Mouse (Mus musculus): Measurements from ENCODE around the gene Zfp287. TPM values are rescaled to one million over a fixed set of nuclear protein-coding genes. Genes with fewer than 3 reads are reported as not detected.
"Not testable (repeated sequence)": the region's sequence is repeated elsewhere in the genome, so short reads cannot be mapped to it uniquely, and the experiment has no call there.

Zfp287 gene
- total RNA-seq (2021), result 10 to 100 TPM; 15.5 to 19.2 TPM

DNA sequence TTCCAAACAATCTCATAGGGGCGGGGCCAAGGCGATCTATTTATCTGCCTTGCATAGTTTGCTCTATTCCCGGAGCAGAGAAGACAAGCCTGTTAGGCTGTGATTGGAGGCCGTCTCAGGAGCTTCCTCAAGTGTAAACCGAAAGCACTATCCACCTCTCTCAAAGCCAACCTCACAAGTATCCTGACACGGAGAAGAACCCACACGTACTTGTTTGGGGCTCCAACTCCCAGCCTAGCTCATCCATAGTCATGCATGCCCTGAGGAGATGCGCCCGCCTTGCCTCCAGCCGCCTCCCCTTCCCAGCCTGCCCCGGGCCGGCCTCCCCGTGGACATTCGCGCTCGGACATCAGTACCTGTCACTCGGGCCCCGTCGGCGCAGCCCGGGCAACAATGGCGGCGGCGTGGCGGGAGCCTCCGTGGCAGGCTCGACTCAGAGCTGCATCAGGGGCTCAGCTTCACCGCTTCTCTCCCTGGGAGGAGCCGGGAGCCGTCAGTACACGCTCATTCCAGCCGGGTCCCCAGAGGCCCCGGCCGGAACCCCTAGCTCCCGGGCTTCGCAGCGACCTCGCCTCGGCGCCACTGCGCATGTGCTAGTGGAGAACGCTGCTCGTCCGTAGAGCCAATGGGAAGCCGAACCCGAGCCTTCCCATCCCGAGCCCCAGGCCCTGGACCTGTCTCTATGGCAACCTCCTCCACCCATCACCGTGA, at the start of gene Zfp287:
Zfp287 (minus strand) TSS at position 595 of the 711 bp plus-strand sequence.
- DNase-seq (ENCODE audit: extremely low spot score in 1 of 2, low spot score in 1 of 2), result peak; percentile 86

GRCm38 (mm10) chr11:62776510-62776909, 44.8 kb upstream of the Zfp287 start:
- no peak for DNase-seq (ENCODE audit: extremely low spot score in 1 of 2, low spot score in 1 of 2)

- DNase-seq (ENCODE audit: extremely low spot score in 1 of 2, low spot score in 1 of 2), result no peak
Measured at GRCm38 (mm10) chr11:62760755-62761457, 29.2 kb upstream of the Zfp287 start.

DNA sequence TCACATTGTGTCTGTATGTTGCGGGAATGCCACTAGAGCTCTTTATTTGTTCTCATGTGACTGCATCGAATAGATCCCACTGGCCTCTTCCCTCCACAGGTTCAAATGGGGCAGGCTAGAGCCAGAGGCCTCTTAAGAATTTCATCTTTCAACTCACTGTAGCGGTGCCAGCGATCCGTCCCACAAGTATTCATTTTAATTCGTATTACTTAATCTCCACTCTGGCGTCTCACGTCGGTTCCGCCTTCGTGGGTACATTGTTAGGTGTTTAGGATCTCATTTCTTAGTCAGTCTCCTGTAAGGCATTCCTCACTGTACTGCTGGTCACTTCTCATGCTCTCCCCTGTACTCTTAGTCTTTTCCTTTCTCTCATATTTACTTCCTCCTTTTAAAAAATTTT, 26.8 kb upstream of the Zfp287 start:
- no peak for DNase-seq (ENCODE audit: extremely low spot score in 1 of 2, low spot score in 1 of 2)

GRCm38 (mm10) chr11:62757906-62758305, 26.2 kb upstream of the Zfp287 start:
- no peak for DNase-seq (ENCODE audit: extremely low spot score in 1 of 2, low spot score in 1 of 2)

GRCm38 (mm10) chr11:62757143-62757507, 25.4 kb upstream of the Zfp287 start:
- DNase-seq (ENCODE audit: extremely low spot score in 1 of 2, low spot score in 1 of 2), result no peak

DNA sequence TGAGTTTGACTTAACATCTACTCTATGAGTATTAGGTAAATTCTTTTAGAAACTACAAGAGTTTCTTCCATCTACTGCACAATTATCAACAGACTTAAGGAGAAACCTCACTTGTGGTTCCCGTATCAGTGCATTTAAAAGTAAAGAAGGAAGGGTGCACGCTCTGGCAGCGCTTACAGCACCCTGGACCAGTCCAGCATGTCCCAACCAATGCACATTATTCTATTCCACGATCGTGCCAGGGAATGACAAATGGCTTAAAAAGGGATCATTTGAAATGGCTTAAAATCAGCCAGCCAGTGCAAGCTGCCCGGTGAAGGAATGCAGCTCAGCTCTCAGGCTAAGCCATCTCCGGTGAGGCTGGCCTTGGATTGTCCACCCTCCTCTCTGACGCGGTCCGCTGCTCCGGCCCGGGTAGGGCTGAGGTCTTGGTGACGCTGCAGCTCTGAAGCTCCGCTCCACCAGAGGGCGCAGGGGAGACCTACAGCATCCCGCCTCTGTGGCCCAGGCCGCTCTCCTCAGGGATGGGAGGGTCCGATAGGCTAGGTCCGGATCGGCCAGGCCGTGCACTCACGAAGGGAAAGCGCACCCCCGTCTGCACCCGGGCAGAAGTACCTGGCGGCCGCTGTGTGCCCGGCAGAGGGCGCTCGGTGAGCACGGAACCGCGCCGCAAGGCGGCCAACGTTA, 24.9 kb upstream of the Zfp287 start:
- DNase-seq (ENCODE audit: extremely low spot score in 1 of 2, low spot score in 1 of 2), result peak; percentile 86 to 91

- DNase-seq (ENCODE audit: extremely low spot score in 1 of 2, low spot score in 1 of 2), result no peak
Measured at GRCm38 (mm10) chr11:62752780-62753179, 21.1 kb upstream of the Zfp287 start, which contains the start of gene Gm10428. TSS of gene Gm10428 (plus strand) at chr11:62753100.

- no peak for DNase-seq (ENCODE audit: extremely low spot score in 1 of 2, low spot score in 1 of 2)
Measured at GRCm38 (mm10) chr11:62752191-62752590, 20.5 kb upstream of the Zfp287 start.

GRCm38 (mm10) chr11:62749445-62749844, 17.7 kb upstream of the Zfp287 start:
- DNase-seq (ENCODE audit: extremely low spot score in 1 of 2, low spot score in 1 of 2), result not testable (repeated sequence)

- DNase-seq (ENCODE audit: extremely low spot score in 1 of 2, low spot score in 1 of 2), result no peak
Measured at GRCm38 (mm10) chr11:62748062-62748461, 16.4 kb upstream of the Zfp287 start.

- DNase-seq (ENCODE audit: extremely low spot score in 1 of 2, low spot score in 1 of 2), result no peak
Measured at GRCm38 (mm10) chr11:62747227-62747626, 15.5 kb upstream of the Zfp287 start.

DNA sequence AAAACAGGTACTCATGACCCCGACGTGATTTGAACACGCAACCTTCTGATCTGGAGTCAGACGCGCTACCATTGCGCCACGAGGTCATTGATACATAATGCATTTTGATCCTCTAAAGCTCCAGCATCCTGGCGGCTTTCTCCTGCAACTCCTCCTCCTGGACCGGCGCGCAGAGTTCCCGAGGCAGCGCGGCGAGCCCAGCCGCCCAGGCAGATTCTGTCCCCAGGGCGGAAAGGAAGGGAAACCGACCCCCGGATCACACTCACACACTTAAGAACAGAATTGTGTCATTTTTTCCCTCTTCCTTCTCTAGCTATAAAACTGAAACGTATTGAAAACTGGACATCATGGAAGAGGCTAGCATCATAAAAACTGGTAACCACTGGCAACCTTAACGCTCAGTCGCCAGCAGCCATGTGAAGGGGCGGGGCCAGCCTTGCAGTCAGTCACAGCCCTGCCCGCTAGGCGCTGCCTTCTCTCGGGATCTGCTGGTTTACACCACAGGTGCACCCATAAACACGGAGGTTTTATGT, 14.4 kb upstream of the Zfp287 start:
- peak; percentile 36 to 63 for DNase-seq (ENCODE audit: extremely low spot score in 1 of 2, low spot score in 1 of 2)

DNA sequence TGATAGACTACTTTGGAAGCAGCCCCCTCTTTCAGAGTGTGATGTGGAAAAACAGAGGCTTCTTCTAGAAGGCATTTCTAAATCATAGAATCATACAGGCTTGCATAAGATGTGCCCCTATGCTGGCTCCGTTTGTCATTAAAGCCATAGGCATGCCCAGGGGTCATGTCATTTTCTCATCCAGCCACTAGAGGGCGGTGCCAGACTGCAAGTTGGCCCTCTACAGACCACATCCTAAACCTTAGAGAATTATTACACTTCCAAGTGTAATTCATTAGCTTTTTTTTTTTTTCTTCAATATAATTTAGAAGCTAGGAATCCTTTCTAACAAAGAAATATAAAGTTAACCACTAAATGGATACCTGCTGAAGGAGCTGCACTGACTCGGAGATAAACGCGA, 12.4 kb upstream of the Zfp287 start:
- DNase-seq (ENCODE audit: extremely low spot score in 1 of 2, low spot score in 1 of 2), result peak; percentile 36 to 75

GRCm38 (mm10) chr11:62742261-62742957, 10.7 kb upstream of the Zfp287 start:
- no peak for DNase-seq (ENCODE audit: extremely low spot score in 1 of 2, low spot score in 1 of 2)

DNA sequence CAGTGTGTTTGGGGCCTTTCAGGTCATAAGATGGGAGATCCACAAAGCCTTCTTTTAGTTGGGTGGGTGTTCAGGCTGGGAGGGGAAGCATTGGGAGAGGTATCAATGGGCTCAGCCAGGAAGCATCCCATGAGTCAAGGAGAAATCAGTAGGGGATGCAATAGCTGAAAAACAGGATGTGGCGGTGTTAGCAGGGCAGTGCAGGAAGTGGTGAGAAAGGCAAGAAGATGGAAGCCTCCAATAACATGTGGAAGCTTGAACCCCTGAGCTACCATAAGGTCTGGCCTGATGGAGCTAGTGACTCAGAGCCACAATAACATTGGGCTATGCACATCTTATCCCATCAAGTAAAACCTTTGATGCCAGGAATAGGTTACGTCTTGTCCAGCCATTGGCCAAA, 9.5 kb upstream of the Zfp287 start:
- DNase-seq (ENCODE audit: extremely low spot score in 1 of 2, low spot score in 1 of 2), result no peak

DNA sequence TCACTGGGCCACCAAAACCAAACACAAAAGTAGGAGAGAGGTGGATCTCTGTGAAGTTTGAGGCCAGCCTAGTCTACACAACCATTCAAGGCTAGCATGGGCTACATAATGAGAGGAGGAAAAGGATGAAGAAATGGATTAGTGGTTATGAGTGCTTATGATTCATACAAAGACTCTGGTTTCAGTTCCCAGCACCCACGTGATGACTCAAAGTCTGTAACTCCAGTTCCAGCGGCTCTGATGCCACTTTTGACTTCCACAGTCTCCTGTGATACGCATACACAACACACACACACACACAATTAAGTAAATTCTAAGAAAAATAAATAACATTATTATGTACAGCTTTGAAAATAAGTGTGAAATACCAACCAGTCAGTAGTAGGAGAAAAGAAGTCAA, 960 bp upstream of the Zfp287 start:
- no peak for DNase-seq (ENCODE audit: extremely low spot score in 1 of 2, low spot score in 1 of 2)

GRCm38 (mm10) chr11:62732022-62732387, 300 bp upstream of the Zfp287 start:
- DNase-seq (ENCODE audit: extremely low spot score in 1 of 2, low spot score in 1 of 2), result no peak

GRCm38 (mm10) chr11:62728276-62728675, 3.4 kb downstream of the Zfp287 start:
- no peak for DNase-seq (ENCODE audit: extremely low spot score in 1 of 2, low spot score in 1 of 2)

GRCm38 (mm10) chr11:62710657-62711056, 21.0 kb downstream of the Zfp287 start:
- no peak for DNase-seq (ENCODE audit: extremely low spot score in 1 of 2, low spot score in 1 of 2)

- no peak for DNase-seq (ENCODE audit: extremely low spot score in 1 of 2, low spot score in 1 of 2)
Measured at GRCm38 (mm10) chr11:62708252-62708651, 23.5 kb downstream of the Zfp287 start.

All from layer of hippocampus, postnatal 25 days (tissue).